Mouse (Mus musculus) cerebellum, postnatal 14 days (tissue): Measurements from ENCODE around the gene Crybg2.

Experiments used
- DNase-seq, 2 experiments: peaks; one replicate each; pipeline ENCODE4 v3.0.0; 2021; ENCODE audit warnings: mixed read lengths in 2 of 2

Gene Crybg2

DNA sequence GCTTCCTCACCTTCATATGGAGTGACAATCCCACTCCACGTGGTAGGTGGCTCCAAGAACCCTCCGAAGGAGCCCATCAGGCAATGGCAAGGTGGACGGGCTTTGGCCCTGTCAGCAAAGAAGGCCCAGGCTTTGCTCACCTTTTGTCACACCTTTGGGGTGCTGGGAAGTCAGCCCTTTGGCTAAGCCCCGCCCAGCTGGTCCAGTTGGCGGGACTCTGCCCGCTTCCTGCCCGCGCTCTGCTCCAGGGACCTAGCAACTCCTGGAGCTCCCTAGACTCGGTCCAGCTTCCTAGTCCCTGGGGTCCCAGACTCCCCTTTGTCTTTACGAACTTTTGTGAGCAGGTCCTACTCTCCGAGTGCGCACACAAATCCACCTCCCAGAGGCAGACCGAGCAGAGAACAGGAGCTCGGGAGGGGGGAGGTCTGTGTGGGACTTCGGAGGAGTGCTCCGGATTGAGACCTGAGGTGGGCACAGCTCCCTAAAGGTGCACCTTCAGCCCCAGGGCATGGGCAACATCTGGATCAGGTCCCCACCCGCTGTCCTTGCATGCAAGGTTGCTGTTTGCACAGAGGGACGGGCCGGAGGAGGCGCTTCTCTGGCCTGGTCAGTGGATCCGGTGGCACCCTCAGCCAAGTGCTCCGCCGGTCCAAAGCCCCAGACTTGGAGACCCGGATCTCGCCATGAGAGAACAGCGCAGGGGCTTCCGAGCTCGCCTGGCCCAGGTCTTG, at the start of gene Crybg2:
Gene Crybg2, plus strand, starts transcription at position 681 of the 731 bp plus-strand sequence.
- DNase-seq = no peak

DNA sequence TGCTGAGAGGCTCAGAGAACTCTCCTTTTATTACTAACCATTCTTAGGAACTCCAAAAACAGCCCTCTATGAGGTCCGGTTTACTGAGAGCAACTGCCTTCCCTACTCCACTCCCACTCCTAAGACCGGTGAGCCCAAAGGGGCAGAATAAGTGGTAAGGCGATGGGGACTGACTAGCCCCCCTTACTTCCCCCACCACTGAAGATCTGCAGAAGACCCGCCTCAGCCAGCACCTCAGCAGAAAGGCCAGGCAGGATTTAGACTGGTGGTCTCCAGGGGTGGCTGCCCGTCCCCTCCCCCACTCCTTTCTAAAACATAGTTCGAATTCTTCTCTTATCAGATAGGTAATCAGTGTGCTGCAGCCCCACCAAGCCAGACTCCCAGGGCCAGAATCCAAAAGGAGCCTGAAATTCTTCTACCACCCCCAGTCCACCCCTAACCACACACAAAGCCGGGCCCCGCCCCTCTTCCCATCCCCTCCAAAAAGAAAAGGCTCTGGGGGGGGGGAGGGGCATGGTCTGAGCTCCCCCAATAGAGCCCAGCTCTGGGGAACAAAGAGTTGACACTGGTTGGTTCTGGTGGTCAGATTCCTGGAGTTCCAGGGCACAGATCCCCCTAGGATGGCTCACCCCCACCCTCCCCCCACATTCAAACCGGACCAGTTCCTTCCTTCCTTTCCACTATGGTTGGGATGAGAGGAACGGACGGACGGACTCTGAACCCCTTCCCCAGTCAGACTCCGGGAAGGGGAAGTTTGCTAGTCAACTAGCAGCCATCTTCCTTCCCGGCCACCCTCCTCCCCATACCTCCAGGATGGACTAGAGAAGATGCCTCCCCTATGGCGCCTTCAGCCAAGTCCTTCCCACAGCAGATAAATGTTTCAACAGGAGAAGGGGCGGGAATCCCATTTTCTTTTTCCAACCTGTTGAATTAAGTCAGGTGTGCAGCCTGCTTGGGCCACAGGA, 48.9 kb upstream of the Crybg2 start:
- no peak for DNase-seq

DNA sequence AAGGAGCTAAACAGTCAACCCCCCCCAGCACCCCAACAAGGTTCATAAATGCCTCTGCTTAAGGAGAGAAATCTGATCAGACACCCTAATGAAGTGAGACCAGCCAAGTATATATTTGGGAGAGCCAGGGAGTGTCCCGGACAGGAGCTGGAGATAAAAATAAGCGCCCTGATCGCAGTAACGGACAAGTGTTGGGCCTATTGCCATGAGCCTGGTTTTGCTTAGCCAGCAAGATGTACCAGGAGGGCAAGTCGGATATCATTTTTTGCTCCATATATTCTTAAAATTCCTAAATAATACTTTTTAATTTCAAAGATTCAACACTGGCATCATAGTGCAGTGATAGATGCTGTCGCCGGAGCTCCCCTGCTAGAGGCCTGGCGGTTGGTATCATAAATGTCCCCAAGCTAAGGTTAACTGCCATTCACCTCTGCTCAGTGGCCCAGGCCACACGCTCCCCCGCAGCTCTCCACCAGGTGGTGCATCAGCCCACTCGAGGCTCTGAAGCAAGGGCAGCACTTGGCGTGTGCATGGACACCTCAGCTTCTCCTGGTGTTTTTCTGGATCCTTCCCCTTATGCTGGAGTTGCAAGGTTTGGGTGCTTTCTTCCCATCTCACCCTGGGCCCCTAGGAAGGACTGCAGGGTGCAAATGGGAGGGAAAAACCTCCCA, 47.6 kb upstream of the Crybg2 start:
- DNase-seq = no peak

DNA sequence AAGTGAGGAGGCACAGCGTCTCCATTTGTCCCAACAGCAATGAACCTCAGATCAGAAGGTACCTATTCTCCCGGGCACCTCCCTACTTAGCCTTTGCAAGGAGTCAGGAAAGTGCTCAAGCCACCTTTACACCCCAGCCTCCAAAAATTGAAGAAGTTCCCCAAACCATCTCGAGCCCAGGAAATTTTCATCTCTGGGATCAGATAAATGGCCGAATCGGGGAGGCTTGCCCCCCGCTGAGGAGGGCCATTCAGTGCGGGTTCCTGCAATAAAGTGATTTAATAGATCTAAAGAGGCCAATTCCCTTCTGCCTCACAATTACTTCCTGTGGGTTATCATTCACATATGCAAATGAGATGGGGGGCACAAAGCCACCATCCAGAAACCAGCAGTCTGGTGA, 44.4 kb upstream of the Crybg2 start:
- DNase-seq = no peak

DNA sequence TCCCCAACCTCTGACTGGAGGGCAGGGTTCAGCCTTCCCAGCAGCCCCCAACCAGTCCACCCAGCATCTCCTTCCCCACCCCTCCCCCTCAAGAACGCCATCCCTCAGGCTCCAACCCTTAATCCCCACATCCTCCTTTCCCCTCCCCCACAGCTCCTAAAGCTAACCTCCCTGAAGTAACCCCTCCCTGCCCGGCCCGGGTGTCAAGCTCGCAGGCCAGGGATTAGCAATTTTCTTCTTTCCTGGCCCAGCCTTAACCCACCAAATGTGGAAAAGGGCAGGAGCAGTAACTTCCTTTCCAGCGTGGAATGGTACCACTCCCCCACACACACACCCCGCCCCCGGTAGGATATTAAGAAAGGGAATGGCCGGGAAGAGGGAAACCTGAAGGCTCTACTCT, 43.8 kb upstream of the Crybg2 start:
- no peak for DNase-seq

DNA sequence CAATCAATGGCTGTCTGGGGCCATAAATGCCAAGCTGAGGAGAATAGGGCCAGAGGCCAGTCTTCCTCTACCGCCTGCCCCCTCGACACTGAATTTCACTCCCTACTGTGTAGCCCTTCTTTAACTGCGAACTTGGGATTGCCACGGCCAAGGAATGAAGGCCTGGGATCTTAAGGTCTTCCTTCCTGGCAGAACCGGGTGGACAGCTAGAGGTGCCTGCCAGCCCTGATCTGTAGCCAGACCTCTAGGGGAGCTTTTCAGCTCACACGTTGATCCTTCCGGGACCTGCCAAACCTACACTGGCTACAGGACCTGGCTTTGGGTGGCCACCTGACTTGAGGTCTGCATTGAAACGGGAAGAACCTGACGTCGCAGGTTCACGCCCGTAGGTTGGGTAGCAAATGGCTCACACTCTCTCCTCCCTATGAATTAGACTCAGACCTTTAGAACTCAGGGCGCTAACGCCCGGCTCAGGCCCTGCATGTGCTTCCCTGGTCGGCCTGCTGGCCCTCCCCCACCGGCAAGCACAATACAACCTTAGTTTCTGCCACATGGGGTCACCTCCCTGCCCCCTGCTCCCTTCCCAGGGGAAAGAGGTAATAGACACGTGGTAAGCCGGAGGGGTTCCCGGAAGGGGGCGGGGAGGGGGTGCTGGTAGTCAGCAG, 43.3 kb upstream of the Crybg2 start:
- DNase-seq = peak; percentile 28 to 35

DNA sequence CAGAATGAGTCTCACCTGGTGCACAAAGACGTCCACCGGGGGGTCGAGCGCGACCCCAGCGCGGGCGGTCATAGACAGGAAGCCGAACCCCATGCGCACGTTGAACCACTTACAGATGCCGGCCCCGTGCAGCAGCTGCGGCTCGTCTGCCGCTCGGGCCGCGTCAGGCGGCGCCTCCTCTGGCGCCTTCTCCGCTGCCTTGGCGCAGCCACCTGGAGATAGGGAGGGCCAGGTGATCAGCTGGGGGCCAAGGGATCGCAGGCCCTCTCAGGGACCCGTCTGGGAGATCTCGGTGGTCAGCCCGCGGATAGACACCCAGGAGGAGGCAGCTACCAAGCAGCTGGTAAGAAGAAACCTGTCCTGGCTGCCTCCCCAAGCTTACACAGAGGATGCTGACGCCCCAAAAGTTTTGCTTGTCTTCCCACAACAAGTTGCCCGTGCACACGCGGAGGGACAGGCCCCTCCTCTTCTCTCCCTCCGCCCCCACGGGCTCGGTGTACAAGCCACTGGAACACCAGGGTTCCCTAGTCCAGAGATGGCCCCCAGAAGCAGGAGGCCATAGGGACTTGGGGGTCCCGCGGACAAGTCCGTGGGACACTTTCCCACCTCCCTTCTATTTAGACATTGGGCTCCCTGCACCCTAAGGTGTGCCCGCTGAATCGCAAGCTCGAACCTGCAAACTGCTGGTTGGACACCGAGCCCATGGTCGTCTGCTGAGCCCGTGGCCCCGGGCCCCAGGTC, 42.4 kb upstream of the Crybg2 start:
- no peak for DNase-seq

DNA sequence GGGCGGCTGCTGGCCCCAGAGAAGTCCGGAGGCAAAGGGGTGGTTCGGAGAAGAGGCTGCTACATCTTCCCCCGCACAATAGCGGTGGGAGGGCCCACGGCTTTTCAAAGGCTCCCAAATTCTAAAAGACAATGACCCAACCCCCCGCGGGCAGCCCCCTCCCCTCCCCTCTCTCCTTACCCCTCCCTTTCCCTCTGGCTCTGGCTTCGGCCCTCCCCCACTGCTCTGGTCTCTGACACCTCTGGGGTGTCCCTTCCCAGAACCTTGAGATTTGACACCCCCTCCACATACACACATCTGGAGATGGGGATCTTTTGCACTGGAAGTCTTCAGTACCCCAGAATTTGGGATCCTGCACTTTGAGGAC, 41.9 kb upstream of the Crybg2 start, which contains the start of gene Lin28a:
Gene Lin28a, minus strand, starts transcription at position 63 of the 367 bp plus-strand sequence.
- DNase-seq = no peak

DNA sequence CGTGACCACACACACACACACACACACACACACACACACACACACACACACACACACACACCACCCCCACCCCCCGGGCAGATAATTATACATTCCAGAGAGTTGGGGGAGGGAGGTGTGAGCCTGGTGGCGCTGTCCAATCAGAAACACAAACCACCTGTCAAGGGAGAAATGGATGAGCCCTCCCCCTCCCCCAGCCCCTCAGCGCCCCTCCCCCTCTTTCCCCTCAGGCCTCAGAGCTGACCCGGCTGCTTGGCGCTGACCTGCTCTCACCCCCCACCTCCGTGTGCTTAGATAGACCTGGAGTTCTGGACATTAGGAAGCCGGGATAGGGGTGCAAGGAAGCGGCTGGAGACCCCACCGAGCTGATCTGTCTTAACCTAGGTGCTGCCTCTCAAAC, 41.4 kb upstream of the Crybg2 start:
- peak in 1 of 2 experiments; percentile 34 for DNase-seq

DNA sequence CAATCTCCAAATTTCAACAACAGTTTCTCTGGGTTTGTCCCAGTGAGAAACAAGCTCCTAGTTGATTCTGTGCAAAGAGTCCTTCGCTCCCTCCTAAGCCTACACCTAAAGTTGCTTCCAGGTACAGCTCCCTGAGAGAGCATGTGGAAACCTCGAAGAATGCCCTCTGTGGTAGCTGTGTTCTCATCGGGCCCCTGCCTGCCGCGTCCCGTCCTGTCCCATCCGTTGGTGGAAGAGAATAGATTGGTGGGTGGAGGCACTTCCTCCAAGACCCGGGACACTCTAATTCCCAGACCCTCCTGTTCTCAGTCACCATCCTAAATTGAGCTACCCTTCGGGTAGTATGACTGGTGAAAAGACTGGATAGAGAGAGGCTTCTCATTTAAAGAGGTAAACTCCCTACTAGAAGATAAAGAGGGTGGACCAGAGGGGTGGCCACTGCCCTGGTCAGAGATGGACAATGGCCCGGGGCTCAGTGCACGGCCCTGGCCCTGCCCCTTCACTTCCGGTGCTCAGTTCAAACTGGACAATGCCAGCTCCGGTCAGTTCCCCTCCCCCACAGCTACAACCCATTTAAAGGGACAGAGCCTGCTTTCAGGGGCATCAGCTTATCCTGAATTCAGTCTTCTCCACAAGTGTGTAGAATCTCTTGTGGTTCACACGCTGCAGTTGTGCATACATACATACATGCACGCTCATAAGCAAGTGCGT, 40.8 kb upstream of the Crybg2 start:
- DNase-seq = peak; percentile 88 to 90

DNA sequence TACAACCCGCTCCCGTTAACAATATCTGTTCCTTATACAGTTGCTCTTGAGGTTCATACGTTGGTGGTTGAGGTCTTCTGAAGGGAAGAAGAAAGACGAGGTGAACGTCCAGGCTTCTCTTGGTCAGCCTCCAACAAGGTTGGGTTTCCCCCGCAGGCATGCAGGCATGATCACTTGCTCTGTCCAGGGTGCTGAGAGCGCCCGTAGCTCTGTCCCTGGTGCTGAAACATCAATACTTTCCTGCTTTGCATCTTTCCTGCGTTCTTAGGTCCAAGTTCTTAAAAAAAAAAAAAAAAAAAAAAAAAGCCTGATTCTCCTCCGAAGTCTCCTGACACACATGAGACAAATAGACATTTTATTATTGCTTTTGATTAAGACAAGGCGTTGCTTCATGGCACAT, 40.0 kb upstream of the Crybg2 start:
- DNase-seq = peak; percentile 38 to 44

DNA sequence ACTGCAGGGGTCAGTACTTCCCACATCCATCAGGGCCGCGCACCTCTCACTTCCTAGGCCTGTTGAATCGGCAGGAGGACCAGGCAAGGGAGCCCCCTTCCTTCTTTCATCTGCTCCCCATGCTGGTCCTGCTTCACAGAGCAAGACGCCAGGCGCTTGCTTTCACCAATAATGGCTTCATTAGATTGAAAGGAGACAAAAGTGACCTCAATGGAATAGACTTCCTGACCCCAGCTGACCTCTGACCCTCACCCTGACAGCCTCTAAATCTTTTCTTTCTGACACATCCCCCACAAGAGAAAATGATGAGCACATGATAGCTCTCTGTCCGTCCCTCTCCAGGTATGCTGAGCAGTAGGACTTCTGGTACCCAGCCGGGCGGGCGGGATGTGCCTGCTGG, 34.8 kb upstream of the Crybg2 start:
- DNase-seq = no peak

DNA sequence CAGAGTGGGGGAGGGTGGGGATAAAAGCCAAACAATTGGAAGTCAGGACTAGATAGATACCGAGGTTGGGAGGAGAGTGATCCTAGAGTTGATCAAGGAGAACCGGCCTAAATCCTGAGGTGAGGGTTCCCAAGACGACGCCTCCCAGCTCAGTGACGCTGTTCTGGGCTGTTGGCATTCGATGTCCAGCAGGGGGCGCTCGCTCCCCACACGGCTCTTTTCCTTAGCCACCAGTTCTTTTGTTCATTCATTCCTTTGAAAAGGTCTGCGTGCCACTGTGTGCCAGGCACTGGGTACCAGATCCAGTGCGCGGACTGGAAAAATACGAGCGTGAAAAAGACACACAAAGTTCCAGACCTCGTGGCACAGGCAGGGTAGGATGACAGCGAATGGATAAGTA, 24.7 kb upstream of the Crybg2 start:
- peak; percentile 89 to 93 for DNase-seq

DNA sequence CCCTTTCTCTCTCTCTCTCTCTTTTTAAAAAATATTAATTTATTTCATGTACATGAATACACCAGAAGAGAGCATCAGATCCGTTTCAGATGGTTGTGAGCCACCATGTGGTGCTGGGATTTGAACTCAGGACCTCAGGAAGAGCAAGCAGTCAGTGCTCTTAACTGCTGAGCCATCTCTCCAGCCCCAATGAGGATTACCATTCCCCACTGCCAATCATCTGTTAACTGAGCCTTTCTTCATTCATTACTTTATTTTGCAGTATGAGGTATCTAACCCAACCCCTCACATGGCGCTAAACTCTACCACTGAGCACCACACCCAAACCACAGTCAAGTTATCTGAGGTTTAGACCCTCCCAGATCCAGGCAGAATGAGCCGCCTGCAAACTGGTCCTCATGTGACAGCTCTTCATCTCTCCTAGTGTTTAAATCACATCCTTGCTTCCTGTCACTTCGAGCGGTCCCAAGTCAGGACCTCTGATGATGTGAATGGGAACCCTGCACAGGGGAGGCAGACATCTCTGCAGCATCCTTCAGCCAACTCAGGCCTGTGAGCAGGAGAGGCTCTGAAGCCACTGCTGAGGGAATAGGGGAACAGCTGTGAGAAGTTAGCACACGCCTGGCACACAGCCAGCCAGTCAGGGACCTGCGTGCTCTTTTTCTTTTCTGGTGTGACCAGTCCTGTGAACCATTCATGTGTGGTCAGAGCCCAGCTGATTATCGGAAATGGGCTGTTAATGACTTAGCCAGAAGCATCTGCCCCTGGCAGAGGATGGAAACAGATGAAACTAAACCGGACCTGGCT, 19.1 kb upstream of the Crybg2 start:
- DNase-seq = peak; percentile 11 to 38

DNA sequence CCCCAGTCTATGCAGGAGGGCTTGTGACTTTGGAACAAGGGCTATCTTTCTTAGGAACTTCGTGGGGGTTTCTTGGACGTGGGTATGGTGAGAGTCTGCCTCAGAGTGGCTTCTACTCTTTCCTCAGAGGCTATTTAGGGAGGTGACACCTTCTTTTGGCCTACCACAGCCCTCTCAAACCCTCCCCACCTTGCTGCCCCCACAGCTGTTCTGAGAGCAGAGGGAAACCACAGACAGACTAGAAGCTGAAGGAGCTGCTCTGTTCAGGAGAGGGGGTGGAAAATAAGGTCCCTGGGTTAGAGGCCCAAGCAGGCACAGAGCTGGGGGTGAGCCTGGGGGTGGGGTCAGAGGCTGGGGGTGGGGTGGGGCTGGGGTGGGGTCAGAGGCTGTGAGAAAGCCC, 17.6 kb upstream of the Crybg2 start:
- no peak for DNase-seq

DNA sequence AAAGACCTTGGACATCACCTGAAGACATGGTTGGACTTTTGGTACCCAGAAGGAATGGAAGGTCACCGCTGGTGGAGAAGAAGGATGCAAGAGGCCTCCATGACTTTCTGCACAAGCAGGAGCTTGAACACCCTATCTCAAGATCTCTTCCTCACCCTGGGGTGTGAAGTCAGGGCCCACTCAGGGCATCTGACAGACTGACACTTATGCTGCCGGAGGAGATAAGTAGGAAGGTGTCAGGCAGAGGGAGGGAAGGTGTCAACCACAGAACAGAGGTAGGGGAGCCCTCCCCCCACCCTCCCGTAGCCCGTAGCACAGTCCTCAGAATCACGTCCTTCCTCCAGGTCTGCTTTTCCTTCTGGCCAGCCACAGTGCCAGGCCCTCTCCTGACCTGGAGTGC, 13.0 kb upstream of the Crybg2 start:
- no peak for DNase-seq

DNA sequence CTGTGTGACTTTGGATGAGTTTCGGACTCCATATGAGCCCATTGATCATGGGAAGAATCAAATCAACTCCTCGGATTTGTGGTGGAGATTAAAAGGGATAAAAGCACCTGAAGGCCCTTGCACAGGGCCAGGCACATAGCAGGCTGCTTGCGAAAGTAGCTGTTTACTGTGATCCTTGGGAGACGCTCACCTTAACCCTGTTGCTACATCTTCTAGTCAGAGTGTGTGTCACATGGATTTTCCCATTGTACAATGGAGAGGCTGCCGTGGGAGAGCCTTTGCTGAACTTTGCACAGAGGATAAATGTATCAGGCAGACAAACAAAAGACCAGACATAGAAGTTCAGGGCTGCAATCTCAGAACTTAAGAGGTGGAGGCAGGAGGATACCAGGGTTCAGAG, 8.7 kb upstream of the Crybg2 start:
- no peak for DNase-seq

DNA sequence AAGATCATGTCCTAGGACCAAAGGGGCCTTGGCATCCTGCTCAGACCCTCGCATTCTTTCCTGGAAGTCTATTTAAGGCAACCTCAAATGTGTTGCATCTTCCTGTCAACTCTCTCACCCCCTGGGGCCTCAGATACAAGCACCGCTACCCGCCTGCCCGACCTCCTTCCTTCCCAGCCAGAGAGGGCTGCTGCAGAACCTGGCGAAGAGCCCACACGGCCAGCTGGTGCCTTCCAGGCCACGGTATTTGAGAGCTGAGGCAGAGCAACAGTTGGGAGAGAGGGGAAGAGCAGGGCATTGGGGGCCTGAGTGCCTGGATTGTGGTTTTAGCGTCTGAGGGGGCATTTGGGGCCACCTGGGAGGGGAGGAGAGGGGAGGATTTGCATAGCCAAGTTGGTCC, 8.1 kb upstream of the Crybg2 start:
- DNase-seq = peak; percentile 80 to 87

DNA sequence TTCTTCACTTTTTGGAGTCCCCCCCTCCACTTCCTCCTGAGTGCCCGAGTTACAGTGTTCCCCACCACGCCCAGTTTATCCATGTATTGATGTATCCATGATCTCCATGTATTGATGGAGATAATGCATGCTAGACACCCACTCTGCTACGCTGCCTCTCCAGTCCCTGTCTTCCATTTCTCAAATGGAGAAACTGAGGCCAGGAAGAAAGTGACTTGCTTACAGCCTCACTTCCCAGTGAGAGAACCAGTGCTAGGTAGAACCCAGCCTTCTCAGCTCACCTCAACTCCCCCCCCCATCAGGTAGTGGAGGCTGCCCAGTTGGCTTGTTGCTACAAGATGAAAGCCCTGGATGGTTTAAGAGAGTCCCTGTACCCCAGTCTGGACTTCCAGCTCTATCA, 7.1 kb upstream of the Crybg2 start, which contains the start of gene Zfp683:
Gene Zfp683, plus strand, starts transcription at position 301 of the 400 bp plus-strand sequence.
- DNase-seq = no peak

DNA sequence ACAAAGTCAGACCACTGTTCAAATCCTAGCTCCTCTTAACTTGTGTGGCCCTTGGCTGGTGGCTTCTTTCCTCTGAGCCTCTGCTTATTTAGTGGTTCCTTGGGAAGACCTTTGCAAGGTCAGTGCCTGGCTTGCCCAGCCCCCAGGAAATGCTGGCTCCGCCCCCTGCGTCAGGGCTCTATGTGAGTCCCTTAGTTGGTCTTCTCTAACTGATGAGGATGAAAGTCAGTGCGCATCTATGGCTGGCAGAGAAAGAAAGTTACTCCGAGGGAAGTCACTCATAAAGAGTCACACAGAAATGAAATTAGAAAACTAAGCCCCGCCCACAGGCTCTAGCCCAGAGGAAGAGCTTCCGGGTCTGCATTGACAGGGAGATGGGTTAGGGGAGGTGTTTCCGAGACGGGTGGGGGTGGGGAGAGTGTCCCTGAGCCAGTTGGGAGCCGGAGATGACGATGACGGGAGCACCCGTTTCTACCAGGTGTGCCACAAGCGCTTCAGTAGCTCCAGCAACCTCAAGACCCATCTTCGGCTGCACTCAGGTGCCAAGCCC, 2.4 kb upstream of the Crybg2 start:
- DNase-seq = no peak
